Mouse (Mus musculus) right cerebral cortex, postnatal 14 days (tissue): Measurements from ENCODE around the gene Papln.

ENCODE experiments used
- DNase-seq: peaks from one replicate; pipeline ENCODE4 v3.0.0; 2022

The Papln gene

GRCm38 (mm10) chr12:83833979-83834378 is 70.5 kb downstream of the Papln start:
- no peak for DNase-seq

GRCm38 (mm10) chr12:83841409-83842190 is 78.2 kb downstream of the Papln start:
- DNase-seq, result no peak
